Mouse (Mus musculus) ovary, adult 2 months (tissue): ENCODE measurements around the gene Vmn1r57. TPM values are rescaled to one million over a fixed set of nuclear protein-coding genes. Genes with fewer than 3 reads are reported as not detected.

ENCODE experiments used
- polyA plus RNA-seq: library from polyadenylated mRNA; depleted of rRNA; stranded (reverse); fragments of >200 nt; gene quantifications from 2 replicates; pipeline ENCODE4 v1.2.3, GENCODE M21; 2012; rRNA removed

Vmn1r57 gene
- polyA plus RNA-seq: not detected in 2 replicates

DNA sequence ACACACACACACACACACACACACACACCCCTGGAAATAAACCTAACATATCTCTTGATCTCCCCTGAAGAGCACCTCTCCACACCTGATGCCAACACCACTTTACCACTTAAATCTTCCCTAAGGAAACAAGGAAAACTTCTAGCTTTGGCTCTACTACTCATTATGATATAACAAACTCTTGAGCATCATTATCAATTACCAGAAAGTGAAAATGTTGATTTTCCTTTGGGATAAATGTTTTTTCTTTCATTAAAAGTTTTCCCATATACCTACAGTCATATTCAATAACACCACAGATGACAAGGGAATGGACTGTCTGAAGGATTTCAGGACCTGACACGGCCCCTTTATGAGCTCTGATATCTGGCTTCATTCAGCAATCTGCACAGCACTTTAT is at the start of gene Vmn1r57:
Gene Vmn1r57, plus strand, starts transcription at position 301 of the 400 bp plus-strand sequence.

GRCm38 (mm10) chr7:5196647-5197046 is 21.6 kb upstream of the Vmn1r57 start, which contains the start of gene Vmn1r56:
Vmn1r56 (minus strand) TSS chr7:5196747.

Other genes with a start within 250 kb of the Vmn1r57 start
- 0.76 and 1.1 TPM in 2 replicates for gene Sbk3, start 247.3 kb upstream of the Vmn1r57 start, polyA plus RNA-seq
- gene Zfp579, start 222.3 kb upstream of the Vmn1r57 start, polyA plus RNA-seq: 120 and 131 TPM in 2 replicates
- gene Zfp524, start 204.1 kb upstream of the Vmn1r57 start, polyA plus RNA-seq: 33.1 and 43.6 TPM in 2 replicates
- gene Fiz1, start 203.8 kb upstream of the Vmn1r57 start, polyA plus RNA-seq: 51.0 and 51.7 TPM in 2 replicates
- not detected in 2 replicates for gene Gm44973, start 203.0 kb upstream of the Vmn1r57 start, polyA plus RNA-seq
- gene Zfp865, start 198.1 kb upstream of the Vmn1r57 start, polyA plus RNA-seq: 66.1 and 69.1 TPM in 2 replicates
- 12.0 and 14.1 TPM in 2 replicates for gene Ccdc106, start 197.9 kb upstream of the Vmn1r57 start, polyA plus RNA-seq
- gene 4632433K11Rik, start 184.4 kb upstream of the Vmn1r57 start, polyA plus RNA-seq: not detected in 2 replicates
- 6.3 and 6.5 TPM in 2 replicates for gene Zfp784, start 180.0 kb upstream of the Vmn1r57 start, polyA plus RNA-seq
- 73.6 and 77.5 TPM in 2 replicates for gene Zfp580, start 167.0 kb upstream of the Vmn1r57 start, polyA plus RNA-seq
- 225 and 253 TPM in 2 replicates for gene U2af2, start 156.3 kb upstream of the Vmn1r57 start, polyA plus RNA-seq
- 235 and 260 TPM in 2 replicates for gene Epn1, start 138.3 kb upstream of the Vmn1r57 start, polyA plus RNA-seq
- 2.3 and 4.7 TPM in 2 replicates for gene Rfpl4, start 101.5 kb upstream of the Vmn1r57 start, polyA plus RNA-seq
- 0.26 and 0.66 TPM in 2 replicates for gene Rasl2-9, start 92.5 kb upstream of the Vmn1r57 start, polyA plus RNA-seq
- gene Vmn1r55, start 68.8 kb upstream of the Vmn1r57 start, polyA plus RNA-seq: not detected in 2 replicates
- not detected in 2 replicates for gene Vmn1r56, start 21.7 kb upstream of the Vmn1r57 start, polyA plus RNA-seq
- gene Gm5065, start 132.0 kb downstream of the Vmn1r57 start, polyA plus RNA-seq: 0.24 TPM in 1 of 2 replicates, not detected in the other
- 0.35 and 0.81 TPM in 2 replicates for gene Nlrp2, start 132.5 kb downstream of the Vmn1r57 start, polyA plus RNA-seq
- not detected in 2 replicates for gene Vmn1r58, start 194.9 kb downstream of the Vmn1r57 start, polyA plus RNA-seq
- not detected in 2 replicates for gene Vmn1r59, start 238.3 kb downstream of the Vmn1r57 start, polyA plus RNA-seq